ENCODE assay signal across 9 mouse cellular contexts in genomic region chr8:84614512-84615223, GRCm38 (mm10). TPM values are rescaled to one million over a fixed set of nuclear protein-coding genes. Genes with fewer than 3 reads are reported as not detected.
A peak's percentile ranks its signal among the peaks of the same experiment; 100 is the strongest.
DNase-seq lines count a peak whose midpoint lies in the region; ATAC-seq and TF ChIP-seq lines count a peak whose summit lies in the region.
"Had no signal": no experiment of that assay in that cellular context is flagged by ENCODE, and none has a peak within 500 bp of the region (broad histone marks: within the 10 kb centered on the region; RNA-seq: fewer than 3 reads in every experiment).

No protein-coding gene starts in this region.

- no peak overlapping the region for H3K4me3 ChIP-seq in liver, embryonic 14.5 days (ENCODE audit: insufficient read depth in 1 of 2, low read depth in 2 of 2, low read length in 2 of 2)
- no peak overlapping the region for H3K4me3 ChIP-seq in liver, embryonic 12.5 days
- peak overlapping the region; percentile 13; the same call in 1 of the 2 replicates for H3K4me3 ChIP-seq in embryonic facial prominence, embryonic 10.5 days
- H3K4me3 ChIP-seq: heart, embryonic 13.5 days; midbrain, embryonic 12.5 days had no signal

- peaks cover 9% of the 10 kb centered on the region for H3K27me3 ChIP-seq in liver, embryonic 14.5 days (ENCODE audit: control insufficient read depth, insufficient read depth, low read length)
- H3K27me3 ChIP-seq in liver, embryonic 12.5 days (replicated peaks): peaks cover 89% of the 10 kb centered on the region
- H3K27me3 ChIP-seq in embryonic facial prominence, embryonic 10.5 days (replicated peaks; ENCODE audit: low read depth, poor library complexity, severe bottlenecking): peaks cover 63% of the 10 kb centered on the region

- no peak overlapping the region for H3K27ac ChIP-seq in liver, embryonic 14.5 days
- H3K27ac ChIP-seq in liver, embryonic 12.5 days: no peak overlapping the region
- no peak overlapping the region for H3K27ac ChIP-seq in embryonic facial prominence, embryonic 10.5 days (replicated peaks)
- H3K27ac ChIP-seq: heart, embryonic 13.5 days; midbrain, embryonic 12.5 days had no signal

- no peak overlapping the region for H3K9ac ChIP-seq in liver, embryonic 14.5 days (replicated peaks)
- H3K9ac ChIP-seq in liver, embryonic 12.5 days: no peak overlapping the region
- H3K9ac ChIP-seq: heart, embryonic 13.5 days; midbrain, embryonic 12.5 days had no signal

- H3K4me2 ChIP-seq in liver, embryonic 14.5 days (ENCODE audit: low read depth): no peak overlapping the region
- no peak overlapping the region for H3K4me2 ChIP-seq in liver, embryonic 12.5 days
- H3K4me2 ChIP-seq: heart, embryonic 13.5 days; midbrain, embryonic 12.5 days had no signal

- no peaks in the 10 kb centered on the region for H3K4me1 ChIP-seq in liver, embryonic 14.5 days (replicated peaks; ENCODE audit: control insufficient read depth in 2 of 2, insufficient read depth in 2 of 2, low read length in 1 of 2)
- no peaks in the 10 kb centered on the region for H3K4me1 ChIP-seq in liver, embryonic 12.5 days
- peaks cover 28% of the 10 kb centered on the region for H3K4me1 ChIP-seq in embryonic facial prominence, embryonic 10.5 days

- no peaks in the 10 kb centered on the region for H3K9me3 ChIP-seq in liver, embryonic 14.5 days (ENCODE audit: control insufficient read depth, low read length)
- H3K9me3 ChIP-seq in liver, embryonic 12.5 days (replicated peaks): no peaks in the 10 kb centered on the region
- no peaks in the 10 kb centered on the region for H3K9me3 ChIP-seq in embryonic facial prominence, embryonic 10.5 days
- H3K9me3 ChIP-seq: heart, embryonic 13.5 days; midbrain, embryonic 12.5 days had no signal

- TF ChIP-seq CTCF in liver, embryonic 14.5 days (IDR thresholded peaks at IDR 0.05; ENCODE audit: low read depth): peak; percentile 67

- 31% methylated on average over 16 of the region's 16 CpGs for WGBS in liver, embryonic 14.5 days (ENCODE audit: insufficient replicate concordance)
- 31% methylated on average over 16 of the region's 16 CpGs for WGBS in liver, embryonic 12.5 days (ENCODE audit: insufficient replicate concordance)
- 35% methylated on average over 16 of the region's 16 CpGs for WGBS in embryonic facial prominence, embryonic 10.5 days

- DNase-seq in liver, embryonic 14.5 days (ENCODE audit: low read depth in 3 of 3, low spot score in 3 of 3): peak in 1 of 3 experiments; percentile 15
- DNase-seq in NIH3T3 (ENCODE audit: low read depth): peak; percentile 76
- DNase-seq in embryonic facial prominence, embryonic 10.5 days (ENCODE audit: low spot score): no peak
- DNase-seq in lung, postnatal 10 days: peak; percentile 61
- no peak for DNase-seq in urinary bladder, adult 18-20 months (ENCODE audit: low spot score in 2 of 2)
- DNase-seq in right cerebral cortex, postnatal 14 days: no peak

- no peak for ATAC-seq in liver, embryonic 14.5 days (ENCODE audit: insufficient read depth)
- ATAC-seq in liver, embryonic 12.5 days: no peak

- no peak for TF ChIP-seq EP300 in liver, embryonic 14.5 days (IDR thresholded peaks at IDR 0.05; ENCODE audit: low read depth)

- no peaks in the 10 kb centered on the region for H3K36me3 ChIP-seq in liver, embryonic 14.5 days (replicated peaks; ENCODE audit: control insufficient read depth, insufficient read depth, low read depth)
- no peaks in the 10 kb centered on the region for H3K36me3 ChIP-seq in liver, embryonic 12.5 days
- H3K36me3 ChIP-seq in embryonic facial prominence, embryonic 10.5 days (replicated peaks): no peaks in the 10 kb centered on the region

RNA-seq across cellular contexts. Expression of gene Ier2, which starts 48.0 kb away (rescaled TPM):
- polyA plus RNA-seq in liver, embryonic 14.5 days (2012; rRNA removed): 6.2 and 8.4 TPM in 2 replicates
- polyA plus RNA-seq in liver, embryonic 14.5 days (2014; fragmentation: Nextera tagmentation; extraction: Ambion mirVana): 12.6 and 15.0 TPM in 2 replicates
- 36.4 and 37.4 TPM in 2 replicates for polyA plus RNA-seq in liver, embryonic 12.5 days (2016; fragmentation: Nextera tagmentation; extraction: Ambion mirVana)
- polyA plus RNA-seq in embryonic facial prominence, embryonic 10.5 days (2016; fragmentation: Nextera tagmentation; extraction: Ambion mirVana): 140 and 148 TPM in 2 replicates

Comparison
In these comparisons a context has a peak if more than half of its experiments do, and no peak if none do; other contexts are left out.
1. DNase-seq: peak in NIH3T3 (single experiment) and lung, postnatal 10 days (single experiment); none in embryonic facial prominence, embryonic 10.5 days (single experiment), urinary bladder, adult 18-20 months (0 of 2) and right cerebral cortex, postnatal 14 days (single experiment).